In the genomic region with DNA sequence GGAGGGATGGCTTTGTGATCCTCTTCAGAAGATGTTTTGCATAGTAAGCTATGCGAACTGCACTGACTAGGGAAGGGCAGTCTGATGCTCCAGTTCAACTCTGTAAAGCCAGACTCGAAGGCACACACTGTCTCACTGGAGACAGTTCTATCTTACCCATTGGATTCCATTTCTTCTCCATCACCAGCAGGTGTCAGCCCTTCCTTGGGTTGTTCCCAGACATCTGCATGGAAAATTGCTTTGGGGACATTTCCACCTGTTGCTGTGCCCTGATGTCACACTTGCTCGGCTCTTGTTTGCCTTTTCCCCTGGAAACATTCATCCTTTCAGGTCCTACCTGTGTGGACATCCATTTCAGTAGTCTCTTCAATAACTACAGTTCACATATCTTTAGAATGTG, we compare ENCODE assay signal across 10 mouse cellular contexts. TPM values are rescaled to one million over a fixed set of nuclear protein-coding genes. Genes with fewer than 3 reads are reported as not detected.
DNase-seq lines count a peak whose midpoint lies in the region; ATAC-seq and TF ChIP-seq lines count a peak whose summit lies in the region.
"Had no signal": no experiment of that assay in that cellular context is flagged by ENCODE, and none has a peak within 500 bp of the region (broad histone marks: within the 10 kb centered on the region; RNA-seq: fewer than 3 reads in every experiment).

No protein-coding gene starts in this region.

- no peaks in the 10 kb centered on the region for H3K27me3 ChIP-seq in forebrain, postnatal 0 days (ENCODE audit: insufficient read depth, low read length)
- H3K27me3 ChIP-seq in forebrain, embryonic 12.5 days = no peaks in the 10 kb centered on the region
- H3K27me3 ChIP-seq: limb, embryonic 15.5 days had no signal

- no peak overlapping the region for H3K4me2 ChIP-seq in forebrain, postnatal 0 days (ENCODE audit: low read depth)
- no peak overlapping the region for H3K4me2 ChIP-seq in forebrain, embryonic 12.5 days
- H3K4me2 ChIP-seq: limb, embryonic 15.5 days had no signal

- H3K9me3 ChIP-seq in forebrain, postnatal 0 days (ENCODE audit: low read length) = no peaks in the 10 kb centered on the region
- no peaks in the 10 kb centered on the region for H3K9me3 ChIP-seq in forebrain, embryonic 12.5 days
- H3K9me3 ChIP-seq: limb, embryonic 15.5 days had no signal

- no peak for ATAC-seq in forebrain, postnatal 0 days
- no peak for ATAC-seq in forebrain, embryonic 12.5 days (ENCODE audit: low FRiP score)
- ATAC-seq in frontal cortex, adult (ENCODE audit: low TSS enrichment) = peak; percentile 85
- no peak for ATAC-seq in erythroblast, adult 5-6 weeks (replicated peaks; ENCODE audit: low FRiP score, poor library complexity, severe bottlenecking)
- ATAC-seq: Patski had no signal

- peak; percentile 35 for DNase-seq in forebrain, postnatal 0 days
- peak; percentile 9 for DNase-seq in ovary, postnatal 14 days (ENCODE audit: low spot score)
- DNase-seq in ovary, adult 18-20 months (ENCODE audit: low spot score) = no peak
- peak; percentile 12 for DNase-seq in lung, postnatal 10 days
- DNase-seq in cerebellum, postnatal 36 days = no peak

- WGBS in forebrain, postnatal 0 days = 57% methylated on average over 3 of the region's 3 CpGs
- WGBS in forebrain, embryonic 12.5 days = 62% methylated on average over 3 of the region's 3 CpGs

- peak; percentile 57 for TF ChIP-seq CTCF in forebrain, postnatal 0 days (IDR thresholded peaks at IDR 0.05; ENCODE audit: low read depth)

- H3K9ac ChIP-seq in forebrain, postnatal 0 days = no peak overlapping the region
- no peak overlapping the region for H3K9ac ChIP-seq in forebrain, embryonic 12.5 days
- H3K9ac ChIP-seq: limb, embryonic 15.5 days had no signal

- H3K4me1 ChIP-seq in forebrain, postnatal 0 days (ENCODE audit: insufficient read depth) = no peaks in the 10 kb centered on the region
- no peaks in the 10 kb centered on the region for H3K4me1 ChIP-seq in forebrain, embryonic 12.5 days
- H3K4me1 ChIP-seq: limb, embryonic 15.5 days had no signal

- no peaks in the 10 kb centered on the region for H3K36me3 ChIP-seq in forebrain, postnatal 0 days (ENCODE audit: insufficient read depth)
- no peaks in the 10 kb centered on the region for H3K36me3 ChIP-seq in forebrain, embryonic 12.5 days (replicated peaks)
- H3K36me3 ChIP-seq: limb, embryonic 15.5 days had no signal

- no peak overlapping the region for H3K27ac ChIP-seq in forebrain, postnatal 0 days (ENCODE audit: low read depth, low read length)
- no peak overlapping the region for H3K27ac ChIP-seq in forebrain, embryonic 12.5 days
- H3K27ac ChIP-seq: limb, embryonic 15.5 days had no signal

- H3K4me3 ChIP-seq in forebrain, postnatal 0 days (ENCODE audit: low read depth, low read length) = no peak overlapping the region
- H3K4me3 ChIP-seq in forebrain, embryonic 12.5 days (replicated peaks) = no peak overlapping the region
- H3K4me3 ChIP-seq: limb, embryonic 15.5 days had no signal

RNA-seq across cellular contexts. Expression of gene Gm9972, which starts 36.4 kb away (rescaled TPM):
- total RNA-seq in forebrain, postnatal 0 days (2014; rRNA removed) = not detected in 2 replicates
- not detected in 2 replicates for polyA plus RNA-seq in forebrain, postnatal 0 days (2015; fragmentation: Nextera tagmentation; extraction: Ambion mirVana)
- not detected in 2 replicates for polyA plus RNA-seq in forebrain, embryonic 12.5 days (2016; fragmentation: Nextera tagmentation; extraction: Ambion mirVana)
- not detected in 2 replicates for total RNA-seq in erythroblast, adult 5-6 weeks (2015; ENCODE audit: low replicate concordance)
- total RNA-seq in erythroblast, adult 5-6 weeks (2017; ENCODE audit: low replicate concordance) = not detected in 2 replicates
- polyA plus RNA-seq: Patski had no signal

Comparison
In these comparisons a context has a peak if more than half of its experiments do, and no peak if none do; other contexts are left out.
1. DNase-seq: peak in forebrain, postnatal 0 days (single experiment), ovary, postnatal 14 days (single experiment) and lung, postnatal 10 days (single experiment); none in ovary, adult 18-20 months (single experiment) and cerebellum, postnatal 36 days (0 of 2).